Mouse (Mus musculus): ENCODE measurements at regions not wholly inside any gene's neighbourhood (a gene's known extent, or its start where the extent isn't known, plus 50 kb on each side); places are given as distances from the start of the nearest gene placed in this dataset.

- DNase-seq (ENCODE audit: low read depth, low spot score), result no peak
These were observed 1242.1 kb upstream of the A1bg start for GRCm38 (mm10) chr15:62164766-62165410.

GRCm38 (mm10) chr15:62163203-62163602, 1240.4 kb upstream of the A1bg start:
- DNase-seq (ENCODE audit: low read depth, low spot score), result peak; percentile 58

GRCm38 (mm10) chr15:62162648-62163194, 1239.9 kb upstream of the A1bg start:
- no peak for DNase-seq (ENCODE audit: low read depth, low spot score)

GRCm38 (mm10) chr15:62161975-62162647, 1239.3 kb upstream of the A1bg start:
- DNase-seq (ENCODE audit: low read depth, low spot score), result peak; percentile 51

DNA sequence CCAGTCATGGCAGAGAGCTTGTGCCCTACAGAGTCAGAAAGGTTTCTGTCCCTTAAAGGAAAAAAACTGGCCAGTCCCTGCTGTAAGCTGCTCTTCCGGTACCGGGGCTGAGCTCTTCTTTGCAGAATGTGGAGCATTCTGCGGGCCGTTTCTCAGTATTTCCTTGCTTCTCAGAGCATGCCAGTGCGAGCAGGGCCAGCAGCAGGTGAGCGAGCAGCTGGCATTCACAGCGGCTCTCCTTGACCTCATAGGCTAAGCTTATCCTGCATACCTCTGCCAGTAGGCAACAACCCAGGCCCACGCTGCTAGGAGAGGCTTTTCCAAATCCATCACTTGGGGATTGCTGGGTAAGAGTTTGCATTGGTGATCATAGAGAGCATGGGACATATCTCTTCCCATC, 1238.2 kb upstream of the A1bg start:
- DNase-seq (ENCODE audit: low read depth, low spot score), result no peak

DNA sequence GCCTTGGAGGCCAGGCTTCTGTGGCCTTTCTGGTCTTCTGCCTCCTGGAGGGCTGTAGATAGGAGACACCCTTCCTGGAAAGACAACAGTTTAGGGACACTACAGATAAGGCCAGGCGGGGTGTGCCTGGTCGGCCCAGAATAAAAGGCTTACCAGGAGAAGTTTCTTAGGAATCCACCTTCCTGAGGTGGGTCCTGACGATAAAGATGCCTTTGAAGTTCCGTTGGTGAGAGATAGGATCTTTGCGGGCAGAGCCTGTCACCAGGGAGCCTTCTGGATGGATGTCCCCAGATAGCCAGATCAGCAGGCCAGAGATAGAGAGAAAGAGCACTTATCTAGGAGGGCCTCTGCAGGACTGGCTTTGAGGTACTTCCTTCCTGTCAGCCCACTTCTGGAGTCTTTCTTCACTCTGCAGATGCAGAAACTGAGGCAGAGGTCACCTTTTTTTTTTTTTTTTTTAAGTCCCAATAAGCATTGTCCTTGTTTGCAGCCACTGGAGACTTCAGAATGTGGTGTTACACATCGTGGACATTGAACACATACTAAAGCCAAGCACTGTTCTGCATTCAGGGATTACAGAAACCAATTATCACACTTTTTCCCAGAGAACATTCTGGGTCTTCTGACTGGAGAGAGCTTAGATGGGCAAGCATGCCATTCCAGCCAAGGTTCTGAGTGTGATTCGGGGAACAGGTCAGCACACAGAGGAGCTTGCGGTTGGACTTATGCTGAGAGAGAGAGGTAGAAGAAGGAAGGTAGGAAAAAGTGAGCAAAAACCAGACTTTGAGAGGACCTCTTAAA, 1236.3 kb upstream of the A1bg start:
- no peak for DNase-seq (ENCODE audit: low read depth, low spot score)

GRCm38 (mm10) chr15:62157200-62158033, 1234.6 kb upstream of the A1bg start:
- no peak for DNase-seq (ENCODE audit: low read depth, low spot score)

DNA sequence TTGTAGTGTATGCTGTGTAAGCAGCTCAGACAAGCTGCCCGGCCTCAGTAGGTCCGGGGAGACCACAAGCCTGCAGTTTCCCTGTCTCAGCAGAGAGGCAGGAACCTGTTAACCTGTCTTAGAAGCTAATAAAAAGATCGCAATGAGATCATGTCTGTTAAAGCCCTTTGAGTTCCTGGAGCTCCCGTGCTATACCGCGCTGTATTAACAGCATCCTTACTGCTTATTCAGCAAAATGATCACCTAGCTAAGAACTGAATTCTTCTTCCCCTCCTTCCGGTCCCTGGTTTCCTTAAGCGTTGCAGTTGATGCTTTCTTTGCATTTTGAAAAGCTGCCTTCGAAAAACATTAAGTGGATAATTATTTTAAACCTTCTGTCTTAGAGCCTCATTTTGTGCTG, 1230.4 kb upstream of the A1bg start:
- DNase-seq (ENCODE audit: low read depth, low spot score), result no peak

DNA sequence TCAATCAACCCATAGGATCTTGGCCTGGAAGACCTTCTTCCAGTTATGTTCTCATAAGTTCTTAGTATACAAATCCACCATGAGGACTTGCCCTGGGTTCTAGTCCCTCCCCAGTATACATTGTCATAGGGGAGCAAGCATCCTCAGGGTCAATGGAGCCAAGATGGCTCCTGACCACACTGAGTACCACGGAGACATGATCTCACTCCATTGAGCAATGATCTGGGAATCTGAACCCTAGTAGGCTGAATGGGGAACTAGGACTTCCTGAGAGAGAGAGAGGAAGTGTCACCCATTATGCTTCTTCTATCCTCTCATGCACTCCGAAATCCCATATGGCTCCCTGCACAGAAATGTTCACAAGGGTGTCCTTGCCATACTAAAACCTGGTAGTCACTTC, 1229.3 kb upstream of the A1bg start:
- no peak for DNase-seq (ENCODE audit: low read depth, low spot score)

GRCm38 (mm10) chr15:62151690-62152089, 1228.9 kb upstream of the A1bg start:
- DNase-seq (ENCODE audit: low read depth, low spot score), result no peak

- no peak for DNase-seq (ENCODE audit: low read depth, low spot score)
These were observed 1227.5 kb upstream of the A1bg start for GRCm38 (mm10) chr15:62150296-62150695.

GRCm38 (mm10) chr15:62148680-62149237, 1225.9 kb upstream of the A1bg start:
- peak; percentile 42 for DNase-seq (ENCODE audit: low read depth, low spot score)

- peak; percentile 80 for DNase-seq (ENCODE audit: low read depth, low spot score)
These were observed 1224.6 kb upstream of the A1bg start for GRCm38 (mm10) chr15:62147343-62147953.

- DNase-seq (ENCODE audit: low read depth, low spot score), result no peak
These were observed 1223.0 kb upstream of the A1bg start for GRCm38 (mm10) chr15:62145643-62146285.

DNA sequence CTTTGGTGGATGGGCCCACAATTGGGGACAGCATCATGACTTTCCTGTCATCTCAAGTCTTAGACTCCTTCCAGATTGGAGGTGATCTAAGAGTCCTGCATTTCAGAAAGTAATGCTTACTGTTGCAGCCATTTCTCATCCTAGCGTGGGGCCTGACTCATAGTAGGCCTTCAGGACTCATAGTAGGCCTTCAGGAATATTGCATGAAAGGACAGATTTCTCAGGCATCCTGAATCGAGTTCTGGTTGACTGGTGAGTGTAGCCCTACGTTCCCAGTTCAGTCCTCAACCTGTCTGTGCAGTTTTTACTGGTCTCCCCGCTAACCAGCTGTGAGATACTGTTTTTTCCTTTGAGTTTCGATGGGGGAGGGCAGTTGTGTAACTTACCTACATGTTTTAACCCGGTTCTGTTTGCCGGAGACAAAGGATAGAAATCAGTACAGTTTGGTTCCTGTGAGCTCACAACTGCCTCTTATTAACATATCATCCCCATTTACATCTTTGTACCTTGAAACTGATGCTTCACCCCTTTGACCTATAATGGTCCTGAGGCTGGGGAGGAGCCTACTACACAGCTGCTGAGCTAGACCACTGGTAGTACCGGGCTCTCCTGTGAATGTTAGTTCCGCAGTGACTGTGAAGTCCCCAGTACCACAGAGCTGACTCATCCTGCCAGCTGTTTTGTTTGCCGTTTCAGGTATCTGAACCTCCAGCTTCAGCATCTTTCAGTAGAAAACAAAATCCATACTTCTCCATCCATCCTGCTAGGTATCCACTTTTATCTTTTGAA, 1222.2 kb upstream of the A1bg start:
- DNase-seq (ENCODE audit: low read depth, low spot score), result peak; percentile 48

GRCm38 (mm10) chr15:62139859-62140258, 1217.0 kb upstream of the A1bg start:
- no peak for DNase-seq (ENCODE audit: low read depth, low spot score)

- no peak for DNase-seq (ENCODE audit: low read depth, low spot score)
These were observed 1216.4 kb upstream of the A1bg start for GRCm38 (mm10) chr15:62139192-62139591.

- DNase-seq (ENCODE audit: low read depth, low spot score), result no peak
These were observed 1215.9 kb upstream of the A1bg start for GRCm38 (mm10) chr15:62138701-62139100.

DNA sequence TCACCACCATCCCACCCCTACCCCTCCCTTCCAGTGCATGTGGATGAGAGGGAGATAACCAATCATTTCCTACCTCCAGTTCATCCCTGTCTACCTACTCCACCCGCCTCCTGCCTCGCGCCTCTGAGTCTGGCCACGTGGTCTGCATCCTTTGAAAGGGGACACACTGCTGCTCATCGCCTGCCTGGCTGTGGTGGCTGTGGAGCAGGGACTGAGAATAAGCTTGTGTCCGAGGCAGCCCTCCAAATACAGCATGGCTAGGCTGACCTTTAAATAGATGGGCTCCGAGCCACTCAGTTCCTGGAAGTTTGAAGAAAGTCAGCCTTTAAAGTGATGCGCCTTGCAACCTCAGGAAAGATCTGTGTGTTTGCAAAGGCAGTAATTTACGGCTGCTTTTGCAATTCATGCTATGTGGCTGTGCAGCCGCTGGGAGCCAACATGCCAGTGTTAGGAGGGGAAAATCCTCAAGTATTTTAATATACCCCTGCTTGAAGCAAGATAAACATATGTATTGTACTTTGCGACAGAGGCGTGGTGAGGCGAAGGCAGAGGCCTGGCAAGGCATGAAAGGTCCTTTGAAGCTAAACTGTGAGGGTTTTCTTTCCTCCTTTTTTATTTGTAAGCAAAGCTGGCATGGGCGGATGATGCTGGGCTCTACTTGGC, 1214.3 kb upstream of the A1bg start:
- no peak for DNase-seq (ENCODE audit: low read depth, low spot score)

All from R1 (cell line).